Comparison of ENCODE assay signal across 13 mouse cellular contexts in the genomic region with DNA sequence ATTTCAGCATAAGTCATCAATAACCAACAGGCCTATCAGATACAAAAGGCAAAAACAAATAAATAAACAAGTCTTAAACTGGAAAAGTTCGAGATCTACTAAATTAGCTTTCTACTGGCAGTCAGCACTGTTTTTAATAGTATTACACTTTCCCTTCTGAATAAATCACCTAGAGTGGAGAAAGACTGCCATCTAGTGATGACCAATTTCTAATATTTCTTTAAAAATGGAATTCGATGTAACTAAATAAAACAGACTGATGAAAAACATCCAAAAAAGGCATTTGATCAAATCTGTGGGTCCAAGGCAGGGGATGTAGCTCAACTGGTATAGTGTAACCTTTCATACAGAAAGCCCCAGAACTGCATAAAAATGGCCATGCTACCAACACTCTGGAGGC. TPM values are rescaled to one million over a fixed set of nuclear protein-coding genes. Genes with fewer than 3 reads are reported as not detected.
DNase-seq lines count a peak whose midpoint lies in the region; ATAC-seq and TF ChIP-seq lines count a peak whose summit lies in the region.
"Had no signal": no experiment of that assay in that cellular context is flagged by ENCODE, and none has a peak within 500 bp of the region (broad histone marks: within the 10 kb centered on the region; RNA-seq: fewer than 3 reads in every experiment).

No protein-coding gene starts in this region.

- H3K27ac ChIP-seq in lung, postnatal 0 days (ENCODE audit: low read length), result no peak overlapping the region
- H3K27ac ChIP-seq in stomach, postnatal 0 days (replicated peaks), result no peak overlapping the region
- H3K27ac ChIP-seq: embryonic facial prominence, embryonic 12.5 days had no signal

- WGBS in lung, postnatal 0 days, result 22% methylated on average over 2 of the region's 2 CpGs
- WGBS in stomach, postnatal 0 days, result 22% methylated on average over 2 of the region's 2 CpGs

- no peaks in the 10 kb centered on the region for H3K27me3 ChIP-seq in lung, postnatal 0 days (replicated peaks; ENCODE audit: insufficient read depth, low read length)
- no peaks in the 10 kb centered on the region for H3K27me3 ChIP-seq in stomach, postnatal 0 days (ENCODE audit: control insufficient read depth, insufficient read depth, low read length)
- H3K27me3 ChIP-seq: embryonic facial prominence, embryonic 12.5 days had no signal

- ATAC-seq in lung, postnatal 0 days, result no peak
- ATAC-seq in stomach, postnatal 0 days (ENCODE audit: low FRiP score, low TSS enrichment), result no peak

- H3K9ac ChIP-seq in lung, postnatal 0 days (replicated peaks; ENCODE audit: low read depth), result no peak overlapping the region
- no peak overlapping the region for H3K9ac ChIP-seq in stomach, postnatal 0 days (ENCODE audit: low read length)
- H3K9ac ChIP-seq: embryonic facial prominence, embryonic 12.5 days had no signal

- intact Hi-C loops in heart, postnatal 25 days (cut with DNase I), result loop anchor here (2.0 to 5.0 kb wide), 3 partner anchors 100 to 920 kb away; no protein-coding TSS in a partner anchor

- DNase-seq in heart, adult 8-10 months (ENCODE audit: low spot score), result peak; percentile 32
- DNase-seq in heart, postnatal 25 days (ENCODE audit: low spot score), result no peak
- peak; percentile 62 for DNase-seq in lung, postnatal 0 days (ENCODE audit: low spot score)
- no peak for DNase-seq in lung, postnatal 14 days
- peak; percentile 43 for DNase-seq in brain, adult 2 months (ENCODE audit: low read depth, low spot score)
- no peak for DNase-seq in stomach, postnatal 0 days (ENCODE audit: low spot score)
- DNase-seq in thymus, postnatal 25 days, result no peak
- DNase-seq: adrenal gland, postnatal 25 days; kidney, adult 11 months; lung, postnatal 4 days; right cerebral cortex, adult 18-20 months had no signal

- TF ChIP-seq EP300 in lung, postnatal 0 days (IDR thresholded peaks at IDR 0.05), result no peak
- no peak for TF ChIP-seq EP300 in stomach, postnatal 0 days (optimal IDR thresholded peaks at IDR 0.05)

- H3K36me3 ChIP-seq in lung, postnatal 0 days (ENCODE audit: insufficient read depth, low read length), result no peaks in the 10 kb centered on the region
- no peaks in the 10 kb centered on the region for H3K36me3 ChIP-seq in stomach, postnatal 0 days (ENCODE audit: control insufficient read depth, insufficient read depth, low read length)
- H3K36me3 ChIP-seq: embryonic facial prominence, embryonic 12.5 days had no signal

- no peaks in the 10 kb centered on the region for H3K4me1 ChIP-seq in lung, postnatal 0 days (ENCODE audit: insufficient read depth, low read depth, low read length)
- H3K4me1 ChIP-seq in stomach, postnatal 0 days (replicated peaks; ENCODE audit: control insufficient read depth, insufficient read depth), result no peaks in the 10 kb centered on the region
- H3K4me1 ChIP-seq: embryonic facial prominence, embryonic 12.5 days had no signal

- no peak overlapping the region for H3K4me3 ChIP-seq in lung, postnatal 0 days (ENCODE audit: low read depth, low read length)
- no peak overlapping the region for H3K4me3 ChIP-seq in stomach, postnatal 0 days (ENCODE audit: low read depth, low read length)
- H3K4me3 ChIP-seq: embryonic facial prominence, embryonic 12.5 days; myocyte had no signal

- H3K4me2 ChIP-seq in lung, postnatal 0 days (replicated peaks; ENCODE audit: low read depth, low read length), result no peak overlapping the region
- no peak overlapping the region for H3K4me2 ChIP-seq in stomach, postnatal 0 days (replicated peaks; ENCODE audit: low read depth)
- H3K4me2 ChIP-seq: embryonic facial prominence, embryonic 12.5 days had no signal

- no peaks in the 10 kb centered on the region for H3K9me3 ChIP-seq in lung, postnatal 0 days (ENCODE audit: low read length)
- no peaks in the 10 kb centered on the region for H3K9me3 ChIP-seq in stomach, postnatal 0 days (ENCODE audit: control insufficient read depth, low read length)
- H3K9me3 ChIP-seq: embryonic facial prominence, embryonic 12.5 days had no signal

- TF ChIP-seq CTCF in lung, postnatal 0 days (IDR thresholded peaks at IDR 0.05), result peak; percentile 54
- TF ChIP-seq CTCF in stomach, postnatal 0 days (IDR thresholded peaks at IDR 0.05; ENCODE audit: low read depth), result peak; percentile 74

RNA-seq across cellular contexts. Expression of a gene that starts 52.3 kb away (rescaled TPM):
- 10 to 100 TPM; 14.3 to 21.1 (median 19.3) TPM for total RNA-seq in heart, adult 8-10 months (2022)
- total RNA-seq in heart, postnatal 25 days (2021), result 10 to 100 TPM; 17.4 to 18.5 TPM
- polyA plus RNA-seq in lung, postnatal 0 days (2015; fragmentation: Nextera tagmentation; extraction: Ambion mirVana), result 14.8 and 16.1 TPM in 2 replicates
- polyA plus RNA-seq in stomach, postnatal 0 days (2015; fragmentation: Nextera tagmentation; extraction: Ambion mirVana), result 11.7 and 13.8 TPM in 2 replicates

Comparison
In these comparisons a context has a peak if more than half of its experiments do, and no peak if none do; other contexts are left out.
1. DNase-seq: peak in heart, adult 8-10 months (single experiment), lung, postnatal 0 days (single experiment) and brain, adult 2 months (single experiment); none in heart, postnatal 25 days (single experiment), lung, postnatal 14 days (single experiment), stomach, postnatal 0 days (single experiment) and thymus, postnatal 25 days (single experiment).